Mouse (Mus musculus) cerebellum, postnatal 25 days (tissue): ENCODE data around the gene Rdh13.
"Not testable (repeated sequence)": the region's sequence is repeated elsewhere in the genome, so short reads cannot be mapped to it uniquely, and the experiment has no call there.

Source experiments
- DNase-seq, 2 experiments: peaks; one replicate each; pipeline ENCODE4 v3.0.0; 2021; ENCODE audit warnings: mixed read lengths in 2 of 2

Gene Rdh13

DNA sequence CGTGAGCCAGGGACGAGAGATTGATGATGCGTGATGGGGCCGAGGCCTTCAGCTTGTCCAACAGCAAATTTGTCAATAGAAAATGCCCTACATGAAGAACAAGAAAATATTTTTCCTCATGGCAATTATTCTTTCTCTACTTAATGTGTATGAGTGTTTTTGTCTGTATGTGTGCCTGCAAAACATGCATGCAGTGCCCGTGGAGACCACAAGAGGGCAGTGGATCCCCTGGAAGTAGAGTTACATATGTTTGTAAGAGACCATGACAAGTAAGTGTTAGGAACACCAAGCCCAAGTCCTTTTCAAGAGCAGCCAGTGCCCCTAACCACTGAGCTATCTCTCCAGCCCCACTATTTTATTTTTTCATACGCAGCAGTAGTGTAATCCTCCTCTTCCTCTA, 13.9 kb downstream of the Rdh13 start:
- DNase-seq = peak; percentile 58 to 71

DNA sequence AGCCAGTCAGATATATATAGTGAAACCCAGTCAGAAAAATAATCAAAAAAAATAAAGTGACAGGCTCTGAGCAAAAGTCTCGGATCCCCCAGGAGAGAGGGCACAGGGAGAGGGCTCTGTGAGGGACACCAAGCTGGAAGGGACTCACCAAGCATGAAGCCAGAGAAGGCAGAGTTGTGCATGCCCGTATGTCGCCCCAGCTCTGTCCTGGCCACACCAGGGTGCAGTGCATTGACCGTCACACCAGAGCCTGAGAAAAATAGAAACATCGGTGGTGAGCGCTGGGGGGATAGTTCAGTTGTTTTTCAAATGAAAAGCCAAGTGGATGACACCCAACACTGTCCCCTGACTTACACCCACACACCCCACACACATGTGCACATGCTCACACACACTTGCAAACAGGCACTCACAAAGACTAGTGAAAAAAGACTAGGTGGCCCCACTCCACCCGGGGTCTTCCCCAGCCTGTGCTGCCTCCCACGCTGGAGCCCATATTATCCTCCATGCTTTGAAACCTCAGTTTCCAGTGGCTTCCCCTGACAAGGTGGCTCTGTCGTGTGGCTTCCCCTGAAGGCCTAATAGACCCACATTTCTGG, 15.1 kb downstream of the Rdh13 start:
- no peak for DNase-seq

DNA sequence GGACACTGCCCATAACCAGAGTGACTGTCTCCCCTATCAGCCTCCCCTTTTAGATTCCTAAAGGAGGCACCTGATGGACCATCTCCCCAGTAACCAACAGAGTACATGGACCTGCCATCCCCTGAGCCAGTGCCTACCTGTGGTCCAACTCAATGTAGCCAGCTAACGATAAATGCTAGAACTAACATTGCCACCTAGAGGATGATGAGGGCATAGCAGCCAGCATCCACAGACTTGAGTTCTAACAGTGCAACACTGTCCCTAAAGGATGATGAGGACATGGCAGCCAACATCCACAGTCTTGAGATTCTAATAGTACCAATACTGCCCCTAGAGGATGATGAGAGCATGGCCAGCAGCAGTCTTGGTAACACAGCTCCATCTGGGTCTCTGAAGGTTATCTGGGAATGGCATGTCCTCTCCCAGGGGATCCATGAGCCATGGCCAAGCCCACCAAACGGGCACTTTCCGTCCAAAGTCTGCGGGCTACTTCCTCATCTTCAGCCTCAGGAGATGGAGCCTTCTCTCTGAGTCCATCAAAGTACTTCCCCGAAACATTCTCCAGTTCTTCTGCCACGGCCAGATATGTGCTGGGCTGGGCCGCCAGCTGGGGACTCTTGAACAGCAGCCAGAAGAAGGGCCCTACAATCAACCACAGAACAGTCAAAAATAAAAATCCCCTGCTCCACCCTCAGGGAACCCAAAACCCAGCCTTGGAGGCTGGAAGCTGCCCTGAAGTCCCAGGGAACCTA, 18.1 kb downstream of the Rdh13 start:
- peak; percentile 83 to 92 for DNase-seq

DNA sequence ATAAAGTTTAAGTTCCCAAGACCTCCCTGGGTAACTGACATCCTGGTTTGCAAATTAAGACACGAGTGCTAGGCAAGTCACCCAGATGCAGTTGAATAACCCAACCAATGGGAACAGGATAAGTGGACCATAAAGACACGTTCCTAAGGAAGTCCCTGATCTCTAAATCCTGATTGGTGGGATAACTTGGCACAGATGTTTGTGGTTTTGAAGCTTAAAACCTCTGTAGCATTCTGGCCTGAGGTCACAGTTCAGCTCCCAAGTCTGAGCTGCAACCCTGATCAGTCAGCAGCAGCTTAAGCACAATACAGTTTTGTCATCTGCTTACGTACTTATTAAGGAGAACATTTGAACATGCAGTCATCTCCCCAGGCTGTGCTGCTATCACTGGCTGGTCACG, 25.2 kb downstream of the Rdh13 start:
- DNase-seq = no peak

DNA sequence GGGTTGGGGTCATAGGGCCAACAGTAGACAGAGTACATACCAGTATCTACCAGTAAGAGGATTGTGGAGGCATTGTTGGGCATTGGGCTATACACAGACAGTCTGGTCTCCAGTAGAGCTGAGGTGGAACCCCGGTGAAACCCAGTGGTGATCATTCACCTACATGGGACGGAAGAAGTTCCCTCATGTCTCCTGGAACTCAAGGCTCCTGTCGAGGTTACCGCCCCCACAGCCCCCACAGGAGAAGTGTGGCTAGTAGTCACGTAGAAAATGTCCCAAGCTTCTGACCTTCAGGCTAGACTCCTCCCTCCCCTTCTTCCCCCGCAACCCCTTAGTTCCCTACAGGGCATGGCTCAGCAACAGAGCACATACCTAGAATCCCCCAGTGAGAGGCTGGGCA, 25.8 kb downstream of the Rdh13 start:
- no peak for DNase-seq

DNA sequence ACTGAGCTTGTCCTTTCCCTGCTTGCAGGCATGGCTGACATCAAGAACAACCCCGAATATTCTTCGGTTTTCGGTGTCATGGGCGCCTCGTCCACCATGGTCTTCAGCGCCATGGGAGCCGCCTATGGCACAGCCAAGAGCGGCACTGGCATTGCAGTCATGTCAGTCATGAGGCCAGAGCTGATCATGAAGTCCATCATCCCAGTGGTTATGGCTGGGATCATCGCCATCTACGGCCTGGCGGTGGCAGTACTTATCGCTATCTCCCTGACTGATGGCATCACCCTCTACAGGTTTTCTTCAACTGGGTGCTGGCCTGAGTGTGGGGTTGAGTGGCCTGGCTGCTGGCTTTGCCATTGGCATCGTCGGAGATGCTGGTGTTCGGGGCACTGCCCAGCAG, 33.0 kb downstream of the Rdh13 start:
- not testable (repeated sequence) for DNase-seq

DNA sequence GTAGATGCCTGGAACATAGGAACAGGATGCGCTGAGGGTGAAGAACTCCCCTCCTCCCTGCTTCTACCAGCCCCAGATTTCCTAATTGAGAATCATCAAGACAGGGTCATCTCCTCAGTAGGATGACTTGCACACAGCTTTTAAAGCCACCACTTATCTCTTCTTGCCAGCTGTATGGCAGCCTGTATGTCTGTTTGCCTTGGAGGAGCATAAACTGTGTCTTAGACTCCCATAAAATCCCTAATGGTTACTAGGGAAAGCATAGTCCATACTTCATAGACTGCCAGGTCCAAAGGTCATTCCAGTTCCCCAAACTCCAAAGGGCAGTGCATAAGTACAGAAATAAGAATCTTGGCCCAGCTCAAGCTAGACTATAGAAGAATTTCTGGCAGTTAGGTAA, 47.7 kb downstream of the Rdh13 start, which contains the start of gene Gp6:
TSS of gene Gp6 (minus strand) at position 15 of the 400 bp plus-strand sequence.
- DNase-seq = no peak
